Mouse (Mus musculus) 3134 (cell line): ENCODE measurements at regions not wholly inside any gene's neighbourhood (a gene's known extent, or its start where the extent isn't known, plus 50 kb on each side); places are given as distances from the start of the nearest gene placed in this dataset.
A peak's percentile ranks its signal among the peaks of the same experiment; 100 is the strongest.
"Not testable (repeated sequence)": the region's sequence is repeated elsewhere in the genome, so short reads cannot be mapped to it uniquely, and the experiment has no call there.

Experiments
- DNase-seq: peaks from one replicate; pipeline ENCODE4 v3.0.0-alpha.2; 2011; ENCODE audit warnings: low spot score; ENCODE audit not compliant: insufficient read length; ENCODE audit errors: extremely low read depth

DNA sequence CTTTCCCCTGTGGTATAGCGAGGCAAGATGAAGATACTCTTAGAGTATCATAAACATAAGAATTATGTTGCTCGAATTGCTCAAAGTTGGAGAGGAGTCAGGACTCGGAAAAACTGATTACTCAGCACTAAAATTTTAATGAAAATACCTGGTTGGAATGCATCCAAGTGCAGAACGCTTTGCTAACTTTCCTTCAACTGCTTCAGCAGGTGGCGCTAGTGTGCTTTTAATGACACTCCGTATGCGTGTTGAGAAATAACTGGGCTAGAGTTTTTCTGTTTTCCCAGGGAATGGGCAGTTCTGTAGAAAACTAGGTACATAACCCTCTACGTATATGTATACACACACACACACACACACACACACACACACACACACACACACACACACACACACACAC is 221.0 kb downstream of the Grxcr1 start:
- DNase-seq: peak; percentile 1

GRCm38 (mm10) chr5:68253476-68253875 is 221.8 kb downstream of the Grxcr1 start:
- DNase-seq: no peak

- DNase-seq: no peak
Observed at GRCm38 (mm10) chr5:68254111-68254510, 222.5 kb downstream of the Grxcr1 start.

DNA sequence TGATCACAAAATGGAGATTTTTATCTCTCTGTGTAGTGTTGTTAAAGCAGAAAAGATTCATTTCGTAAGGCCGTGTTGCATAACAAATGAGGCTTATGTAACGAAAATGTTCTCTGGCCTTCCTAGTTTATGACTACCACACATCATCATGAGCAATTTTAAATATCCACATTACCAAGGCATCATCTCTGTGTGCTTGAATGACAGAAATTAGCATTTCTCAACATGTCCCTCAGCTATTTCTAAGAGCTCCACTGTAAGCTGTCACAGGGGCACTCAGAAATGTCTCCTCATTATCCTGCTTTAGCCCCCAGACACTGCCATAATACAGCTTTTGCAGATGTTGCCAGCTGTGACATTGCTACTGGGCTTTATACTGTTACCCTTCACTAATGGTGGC is 232.6 kb downstream of the Grxcr1 start:
- DNase-seq: no peak

- DNase-seq: no peak
Observed at GRCm38 (mm10) chr5:68274271-68274670, 242.6 kb downstream of the Grxcr1 start.

- DNase-seq: no peak
Observed at GRCm38 (mm10) chr5:68275558-68276263, 244.1 kb downstream of the Grxcr1 start.

GRCm38 (mm10) chr5:68295774-68296173 is 264.1 kb downstream of the Grxcr1 start:
- not testable (repeated sequence) for DNase-seq

GRCm38 (mm10) chr5:68313187-68313586 is 281.6 kb downstream of the Grxcr1 start:
- DNase-seq: no peak

DNA sequence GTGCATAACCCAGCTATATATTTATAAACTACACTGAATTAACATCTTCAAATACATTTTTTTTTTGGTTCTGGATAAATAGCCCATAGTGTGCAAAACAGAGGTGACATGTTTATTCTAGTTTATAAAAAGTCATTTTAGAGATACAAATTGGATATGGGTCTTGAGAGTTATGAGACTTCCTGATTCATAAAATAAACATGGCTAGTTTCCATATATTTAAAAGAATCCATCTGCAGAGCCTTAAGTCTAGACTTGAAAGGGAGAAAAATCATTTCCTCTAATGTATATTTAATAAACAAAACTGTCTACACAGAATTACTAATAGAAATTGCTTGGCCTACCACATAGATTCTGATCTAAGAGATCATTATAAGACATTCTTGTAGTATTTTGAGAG is 287.3 kb downstream of the Grxcr1 start:
- DNase-seq: no peak

DNA sequence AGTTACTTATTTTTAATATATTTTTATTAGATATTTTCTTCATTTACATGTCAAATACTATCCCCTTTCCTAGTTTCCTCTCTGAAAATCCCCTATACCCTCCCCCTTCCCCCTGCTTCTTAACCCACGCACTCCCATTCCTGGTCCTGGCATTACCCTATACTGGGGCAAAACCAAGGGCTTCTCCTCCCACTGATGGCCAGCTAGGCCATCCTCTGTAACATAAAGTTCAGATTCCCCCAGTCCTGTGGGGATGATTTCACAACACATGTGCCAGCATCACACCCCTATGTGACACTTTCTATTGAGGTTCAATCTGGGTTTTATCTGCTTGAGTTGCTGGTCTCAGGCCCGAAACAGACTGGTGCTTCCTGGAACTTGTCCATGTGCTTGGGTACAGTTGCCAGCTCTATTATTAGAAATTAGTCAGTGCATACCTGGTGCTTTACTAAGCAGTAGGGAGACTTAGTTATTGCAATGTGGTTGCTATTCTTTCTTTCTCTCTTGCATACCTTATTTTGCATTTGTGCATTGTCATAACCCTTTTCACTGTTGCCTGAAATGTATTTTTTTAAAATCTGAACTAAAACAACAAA is 295.5 kb downstream of the Grxcr1 start:
- DNase-seq: peak; percentile 60

- DNase-seq: no peak
Observed at GRCm38 (mm10) chr5:68329311-68329710, 297.7 kb downstream of the Grxcr1 start.

- DNase-seq: no peak
Observed at GRCm38 (mm10) chr5:68329828-68330227, 298.2 kb downstream of the Grxcr1 start.

GRCm38 (mm10) chr5:68350921-68351320 is 319.3 kb downstream of the Grxcr1 start:
- DNase-seq: no peak

GRCm38 (mm10) chr5:68351793-68352192 is 320.2 kb downstream of the Grxcr1 start:
- DNase-seq: no peak

GRCm38 (mm10) chr5:68353211-68353610 is 321.6 kb downstream of the Grxcr1 start:
- DNase-seq: no peak

GRCm38 (mm10) chr5:68353816-68354215 is 322.2 kb downstream of the Grxcr1 start:
- DNase-seq: not testable (repeated sequence)

- no peak for DNase-seq
Observed at GRCm38 (mm10) chr5:68361581-68362211, 330.1 kb downstream of the Grxcr1 start.

DNA sequence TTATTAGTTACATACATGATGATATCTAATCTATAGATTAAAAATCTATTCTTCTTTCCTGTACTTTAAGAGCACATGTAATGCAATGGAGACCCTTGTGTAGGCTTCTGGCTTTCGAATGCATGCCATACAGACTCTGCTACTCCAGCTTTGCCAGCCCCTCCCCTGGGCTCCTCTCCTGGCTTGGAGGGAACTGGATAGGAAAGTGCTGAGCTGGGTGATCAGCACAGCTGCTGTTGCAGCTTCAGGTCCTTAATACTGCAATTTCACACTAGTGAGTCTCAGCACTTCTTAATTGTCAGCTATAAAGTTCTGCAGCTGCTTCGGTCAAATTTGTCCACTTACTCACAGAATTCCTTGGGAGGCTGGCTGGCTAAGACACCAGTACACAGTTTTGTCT is 341.4 kb downstream of the Grxcr1 start:
- DNase-seq: no peak
